Mouse (Mus musculus) T-cell, adult 2 months (primary cell): ENCODE data around the gene Cdkl3.
A peak's percentile ranks its signal among the peaks of the same experiment; 100 is the strongest.

Experiments used
- DNase-seq: peaks from one replicate; pipeline ENCODE4 v3.0.0; 2022; ENCODE audit warnings: low spot score

Cdkl3 gene

DNA sequence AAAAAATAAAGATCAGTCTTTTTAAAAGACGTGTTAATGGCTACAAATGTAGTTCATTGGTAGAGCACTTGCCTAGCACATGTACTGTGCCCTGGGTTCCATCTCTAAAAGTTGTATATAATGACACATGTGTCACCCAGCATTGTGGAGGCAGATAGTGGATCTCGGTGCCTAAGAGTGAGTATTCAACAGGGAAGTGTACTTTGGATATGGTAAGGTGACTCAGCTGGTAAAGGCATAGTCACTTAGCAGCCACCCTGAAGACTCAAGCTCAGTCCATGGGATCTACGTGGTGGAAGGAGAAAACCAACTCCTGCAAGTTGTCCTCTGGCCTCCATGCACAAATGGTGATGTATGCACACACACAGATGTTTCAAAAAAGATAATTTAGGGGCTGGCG lies 120.4 kb downstream of the Cdkl3 start:
- no peak for DNase-seq

DNA sequence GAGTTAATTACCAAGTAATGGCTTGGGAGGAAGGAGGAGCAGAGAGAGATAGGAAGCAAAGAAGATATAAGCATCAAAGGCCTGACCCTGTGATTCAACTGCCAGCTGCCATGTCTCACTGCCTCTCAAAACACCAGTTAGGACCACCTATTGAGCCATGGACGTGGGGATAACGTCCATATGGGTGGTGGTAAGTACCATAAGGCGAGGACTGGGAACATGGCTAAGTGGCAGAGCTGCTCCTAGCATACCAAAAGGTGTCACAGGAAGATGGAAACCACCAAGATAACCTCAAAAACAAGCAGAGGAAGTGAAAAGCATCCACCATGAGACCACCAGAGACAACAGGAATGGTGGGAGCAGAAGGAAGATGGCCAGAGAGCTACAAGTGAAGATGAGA lies 123.1 kb downstream of the Cdkl3 start:
- peak; percentile 18 for DNase-seq

DNA sequence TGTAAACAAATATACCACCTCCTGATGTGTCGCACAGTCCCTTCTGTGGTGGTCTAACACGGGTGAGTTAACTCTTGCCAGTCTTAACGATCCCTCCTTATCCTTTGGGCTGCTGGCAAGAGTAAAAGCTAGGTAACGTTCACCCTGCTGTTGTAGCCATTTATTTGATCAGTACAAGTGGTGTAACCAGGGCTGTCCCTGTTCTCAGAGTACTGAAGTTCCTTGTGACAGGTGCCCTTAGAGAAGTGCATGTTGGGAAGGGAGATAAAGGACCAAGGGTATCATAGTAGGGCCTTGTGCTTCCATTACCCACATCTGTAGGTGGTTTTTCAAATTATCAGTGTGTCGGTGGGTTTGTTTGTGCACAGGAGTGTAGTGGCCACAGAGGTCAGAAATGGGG lies 123.7 kb downstream of the Cdkl3 start:
- no peak for DNase-seq

DNA sequence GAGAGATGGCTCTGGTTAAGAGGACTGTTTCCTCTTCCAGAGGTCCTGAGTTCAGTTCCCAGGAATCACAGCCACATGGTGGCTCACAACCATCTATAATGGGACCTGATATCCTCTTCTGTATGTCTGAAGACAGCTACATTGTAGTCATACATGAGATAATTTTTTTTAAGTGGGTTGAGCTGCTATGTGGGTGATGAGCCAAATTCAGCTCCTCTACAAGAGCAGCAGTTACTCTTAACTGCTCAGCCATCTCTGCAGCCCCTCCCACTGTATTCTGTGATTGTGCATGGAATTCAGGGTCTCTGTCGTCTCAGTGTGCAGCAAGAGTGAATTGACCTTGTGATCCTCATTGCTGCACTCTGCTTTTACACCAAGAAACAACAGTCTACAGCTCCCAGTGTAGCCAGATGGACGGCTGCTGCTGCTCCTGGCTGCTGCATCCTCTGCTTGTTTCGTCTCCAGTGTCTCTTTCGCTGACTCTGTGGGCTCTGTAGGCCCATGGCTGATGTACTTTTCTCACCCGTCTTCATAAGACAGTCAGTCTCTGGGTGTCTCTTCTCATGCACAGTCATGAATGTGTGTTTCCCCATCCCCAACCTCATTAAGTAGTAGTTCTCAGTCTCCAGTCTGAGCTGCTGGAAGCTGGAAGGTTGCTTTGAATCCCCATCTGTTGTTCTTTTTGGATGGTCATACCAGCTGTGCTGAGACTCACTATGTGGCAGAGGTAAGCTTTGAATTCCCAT lies 124.5 kb downstream of the Cdkl3 start:
- no peak for DNase-seq

DNA sequence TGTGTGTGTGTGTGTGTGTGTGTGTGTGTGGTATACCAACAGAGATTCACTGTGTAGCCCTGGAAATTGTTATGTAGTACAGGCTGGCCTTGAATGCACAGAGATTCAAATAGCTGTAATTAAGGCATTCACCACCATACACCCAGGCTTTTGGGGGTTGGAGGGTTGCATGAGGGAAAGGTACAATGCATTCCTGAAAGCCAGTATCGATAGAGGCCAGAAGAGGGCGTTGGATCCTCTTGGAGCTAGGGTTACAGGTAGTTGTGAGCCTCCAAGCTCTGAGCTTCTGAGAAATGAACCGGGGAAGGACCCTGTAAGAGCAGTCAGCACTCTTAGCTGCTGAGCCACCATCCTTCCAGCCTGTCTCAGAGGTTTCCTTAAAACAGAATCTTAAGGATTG lies 125.2 kb downstream of the Cdkl3 start:
- DNase-seq = no peak

DNA sequence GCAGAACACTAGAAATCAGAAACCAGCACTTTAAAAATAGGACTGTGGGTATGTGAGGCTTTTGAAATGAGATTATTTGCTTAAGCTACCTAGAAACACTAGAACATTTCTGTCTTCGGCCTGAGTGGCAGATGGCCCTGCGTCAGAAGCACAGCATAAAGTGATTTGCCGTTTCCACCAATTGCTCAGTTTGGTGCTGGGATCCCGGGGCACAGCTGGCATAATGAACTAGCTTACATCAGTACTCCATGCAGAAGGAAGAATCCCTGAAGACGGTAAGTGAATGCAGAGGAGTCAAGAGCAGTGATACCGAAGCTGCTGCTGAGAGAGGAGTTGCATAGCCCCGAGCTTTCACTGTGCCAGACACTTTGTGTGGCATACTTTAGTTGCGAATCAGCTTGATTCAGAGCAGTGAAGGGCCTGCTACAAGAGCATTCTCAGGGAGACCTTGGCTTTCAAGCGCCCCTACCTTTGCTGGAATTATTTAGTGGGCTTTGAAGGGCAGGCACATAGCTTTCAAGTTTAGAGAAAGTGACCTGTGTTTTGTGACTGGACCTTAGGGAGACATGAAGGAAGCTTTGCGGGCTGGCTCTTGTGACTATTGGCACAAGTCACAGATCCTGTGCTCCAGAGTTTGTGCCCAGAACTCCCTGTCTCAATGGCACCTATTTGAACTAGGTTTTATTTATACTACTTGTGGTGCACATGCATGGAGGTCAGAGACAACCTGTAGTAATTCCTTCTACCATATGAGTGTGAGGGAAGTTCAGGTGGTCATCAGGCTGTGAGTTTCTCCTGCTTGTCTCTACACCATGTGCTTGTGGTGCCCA lies 125.8 kb downstream of the Cdkl3 start:
- no peak for DNase-seq

DNA sequence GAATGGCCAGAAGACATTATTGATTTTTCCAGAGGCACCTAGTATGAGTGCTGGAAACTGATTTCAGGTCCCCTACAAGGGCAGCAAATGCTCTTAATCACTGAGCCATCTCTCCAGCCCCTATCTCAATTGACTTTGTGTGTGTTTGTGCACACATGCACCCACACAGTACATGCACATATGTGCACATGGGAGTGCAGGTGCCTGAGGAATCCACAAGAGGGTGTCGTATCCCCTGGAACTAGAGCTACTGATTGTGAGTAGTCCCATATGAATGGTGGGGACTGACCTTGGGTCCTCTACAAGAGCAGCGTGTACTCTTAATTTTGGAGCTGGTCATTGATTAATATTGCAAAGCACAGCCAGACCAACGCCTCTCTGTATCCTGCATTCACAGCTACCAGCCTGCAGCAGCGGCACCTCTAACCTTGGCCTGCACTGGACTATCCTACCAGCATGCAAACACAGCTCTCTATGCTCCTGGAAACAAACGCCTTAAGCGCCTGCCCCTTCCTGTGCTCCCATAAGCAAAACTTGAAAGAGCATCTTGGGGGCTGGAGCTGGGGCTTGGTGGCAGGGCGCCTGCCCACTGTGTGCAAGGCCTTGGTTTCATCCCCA lies 126.5 kb downstream of the Cdkl3 start:
- DNase-seq = no peak
